Mouse (Mus musculus): ENCODE data around the gene Hcn3. TPM values are rescaled to one million over a fixed set of nuclear protein-coding genes. Genes with fewer than 3 reads are reported as not detected.

Hcn3 gene
- 0.10 TPM for polyA plus RNA-seq (2012; fragmentation: generic; extraction: Trizol)

GRCm38 (mm10) chr3:89159616-89160344 lies at the start of gene Hcn3:
TSS of gene Hcn3 (minus strand) at chr3:89160196.
- H3ac ChIP-seq (ENCODE audit: control insufficient read depth, insufficient read length): no peak within 1 kb of the TSS
- TF ChIP-seq POLR2AphosphoS2 (IDR thresholded peaks at IDR 0.05; ENCODE audit: insufficient read length, low read depth) (no peak), MYOG (IDR thresholded peaks at IDR 0.05; ENCODE audit: control insufficient read depth in 1 of 3, insufficient read depth in 1 of 3, insufficient read length in 2 of 3, low read depth in 2 of 3) (peak in 1 of 3 experiments; percentile 41), MYOD1 (IDR thresholded peaks at IDR 0.05; ENCODE audit: control insufficient read depth in 1 of 3, insufficient read length in 2 of 3, low read depth in 2 of 3) (peak in 1 of 3 experiments; percentile 2), MAX (IDR thresholded peaks at IDR 0.05; ENCODE audit: low read depth) (no peak), SRF (IDR thresholded peaks at IDR 0.05; ENCODE audit: control insufficient read depth, insufficient read length, low read depth) (no peak)
- no peaks in the 10 kb centered on the region for H3K36me3 ChIP-seq (ENCODE audit: control insufficient read depth, insufficient read depth)
- H3K4me3 ChIP-seq: no peak within 1 kb of the TSS
- H3K79me2 ChIP-seq (ENCODE audit: control insufficient read depth, insufficient read depth): no peaks in the 10 kb centered on the region
- peak within 1 kb of the TSS; percentile 56 for H3K4me2 ChIP-seq (ENCODE audit: low read depth)
- peaks cover 22% of the 10 kb centered on the region for H3K27me3 ChIP-seq (ENCODE audit: control insufficient read depth, insufficient read depth, insufficient read length)

DNA sequence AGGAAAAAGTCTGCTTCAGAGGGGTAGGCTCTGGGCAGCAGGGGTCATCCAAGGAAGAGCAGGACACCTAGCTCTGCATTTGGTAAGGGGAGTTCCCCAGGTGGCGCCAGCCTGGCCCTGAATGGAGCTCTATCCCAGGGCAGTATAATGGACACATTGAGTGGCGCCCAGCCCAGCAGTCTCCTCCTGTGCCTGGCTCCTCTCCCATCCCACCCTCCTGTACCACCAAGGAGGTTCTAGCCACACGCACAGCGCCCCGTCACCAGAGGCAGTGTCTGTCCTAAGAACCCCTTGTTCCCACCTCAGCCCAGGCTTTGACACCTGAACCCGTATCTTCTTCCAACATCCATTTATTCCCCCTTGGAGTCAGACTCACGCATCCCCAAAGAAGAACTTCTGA lies 49.7 kb upstream of the Hcn3 start:
- Histone ChIP-seq H3ac (ENCODE audit: control insufficient read depth, insufficient read length) (no peak overlapping the region), H3K4me3 (no peak overlapping the region), H3K4me2 (ENCODE audit: low read depth) (no peak overlapping the region), H3K79me2 (ENCODE audit: control insufficient read depth, insufficient read depth) (peaks cover 12% of the 10 kb centered on the region), H3K36me3 (ENCODE audit: control insufficient read depth, insufficient read depth) (peaks cover 20% of the 10 kb centered on the region), H3K27me3 (ENCODE audit: control insufficient read depth, insufficient read depth, insufficient read length) (no peaks in the 10 kb centered on the region)
- TF ChIP-seq TCF12 (IDR thresholded peaks at IDR 0.05; ENCODE audit: insufficient read depth, poor library complexity, severe bottlenecking) (no peak), POLR2A (IDR thresholded peaks at IDR 0.05; ENCODE audit: insufficient read length, low read depth) (no peak), USF1 (IDR thresholded peaks at IDR 0.05; ENCODE audit: low read depth) (no peak), SRF (IDR thresholded peaks at IDR 0.05; ENCODE audit: control insufficient read depth, insufficient read length, low read depth) (no peak), CEBPB (IDR thresholded peaks at IDR 0.05; ENCODE audit: insufficient read depth, poor library complexity, severe bottlenecking) (no peak), E2F4 (IDR thresholded peaks at IDR 0.05; ENCODE audit: insufficient read depth) (no peak), TCF3 (IDR thresholded peaks at IDR 0.05; ENCODE audit: insufficient read length, low read depth) (no peak), MYOG (IDR thresholded peaks at IDR 0.05; ENCODE audit: control insufficient read depth in 1 of 3, insufficient read depth in 1 of 3, insufficient read length in 2 of 3, low read depth in 2 of 3) (no peak), POLR2AphosphoS2 (IDR thresholded peaks at IDR 0.05; ENCODE audit: insufficient read length, low read depth) (no peak), MYOD1 (IDR thresholded peaks at IDR 0.05; ENCODE audit: control insufficient read depth in 1 of 3, insufficient read length in 2 of 3, low read depth in 2 of 3) (no peak), MAX (IDR thresholded peaks at IDR 0.05; ENCODE audit: low read depth) (no peak), REST (IDR thresholded peaks at IDR 0.05; ENCODE audit: insufficient read depth, insufficient read length) (no peak)

DNA sequence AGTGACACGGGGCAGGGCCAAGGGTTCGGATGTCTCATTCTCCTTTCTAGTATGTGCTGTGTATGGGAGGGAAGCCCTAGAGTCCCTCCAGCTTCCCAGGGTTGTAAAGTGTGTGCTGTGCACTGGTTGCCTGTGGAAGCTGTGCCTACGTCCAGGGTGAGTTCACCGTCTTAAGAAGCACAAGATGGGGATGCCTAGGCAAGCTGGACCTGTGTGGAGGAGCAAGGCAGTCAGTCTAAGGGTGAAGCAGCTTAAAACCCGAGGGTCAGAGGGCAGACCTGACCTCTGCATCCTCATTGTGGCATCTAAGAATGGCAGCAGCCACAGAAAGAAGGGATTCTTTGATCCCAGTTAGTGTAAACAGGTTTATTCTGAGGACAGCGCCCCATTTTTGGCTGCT lies 48.7 kb upstream of the Hcn3 start:
- H3K4me2 ChIP-seq (ENCODE audit: low read depth): no peak overlapping the region
- H3K36me3 ChIP-seq (ENCODE audit: control insufficient read depth, insufficient read depth): peaks cover 20% of the 10 kb centered on the region
- H3K79me2 ChIP-seq (ENCODE audit: control insufficient read depth, insufficient read depth): peaks cover 12% of the 10 kb centered on the region
- no peaks in the 10 kb centered on the region for H3K27me3 ChIP-seq (ENCODE audit: control insufficient read depth, insufficient read depth, insufficient read length)
- H3K4me3 ChIP-seq: no peak overlapping the region
- H3ac ChIP-seq (ENCODE audit: control insufficient read depth, insufficient read length): no peak overlapping the region
- TF ChIP-seq TCF3 (IDR thresholded peaks at IDR 0.05; ENCODE audit: insufficient read length, low read depth): no peak
- TF ChIP-seq MYOG (IDR thresholded peaks at IDR 0.05; ENCODE audit: control insufficient read depth in 1 of 3, insufficient read depth in 1 of 3, insufficient read length in 2 of 3, low read depth in 2 of 3): no peak
- TF ChIP-seq POLR2AphosphoS2 (IDR thresholded peaks at IDR 0.05; ENCODE audit: insufficient read length, low read depth): no peak
- TF ChIP-seq REST (IDR thresholded peaks at IDR 0.05; ENCODE audit: insufficient read depth, insufficient read length): no peak
- no peak for TF ChIP-seq TCF12 (IDR thresholded peaks at IDR 0.05; ENCODE audit: insufficient read depth, poor library complexity, severe bottlenecking)
- no peak for TF ChIP-seq MYOD1 (IDR thresholded peaks at IDR 0.05; ENCODE audit: control insufficient read depth in 1 of 3, insufficient read length in 2 of 3, low read depth in 2 of 3)
- no peak for TF ChIP-seq CEBPB (IDR thresholded peaks at IDR 0.05; ENCODE audit: insufficient read depth, poor library complexity, severe bottlenecking)

DNA sequence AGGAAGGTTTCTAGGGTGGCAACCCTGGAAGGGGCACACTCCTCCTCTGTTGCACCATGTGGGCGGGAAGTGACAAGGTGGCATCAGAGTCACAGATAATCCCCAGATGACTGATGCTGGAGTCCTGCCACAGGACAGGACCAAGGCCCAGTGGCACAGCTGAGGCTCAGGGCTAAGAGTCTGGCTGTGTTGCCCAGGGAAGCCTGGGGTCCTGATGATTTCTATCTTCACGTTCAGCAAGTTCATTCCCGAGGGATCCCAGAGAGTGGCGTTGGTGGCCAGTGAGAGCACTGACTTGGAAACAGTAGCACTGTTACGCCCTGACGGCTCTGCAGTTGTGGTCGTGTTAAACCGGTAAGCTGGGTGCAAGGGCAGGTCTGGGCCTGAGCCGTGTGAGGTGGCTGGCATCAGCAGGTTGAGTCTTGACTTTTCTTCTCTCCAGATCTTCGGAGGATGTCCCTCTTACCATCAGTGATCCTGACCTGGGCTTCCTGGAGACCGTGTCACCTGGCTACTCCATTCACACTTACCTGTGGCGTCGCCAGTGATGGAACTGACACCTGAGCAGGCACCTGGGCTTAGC lies 48.2 kb upstream of the Hcn3 start:
- H3K79me2 ChIP-seq (ENCODE audit: control insufficient read depth, insufficient read depth): peaks cover 12% of the 10 kb centered on the region
- no peak overlapping the region for H3ac ChIP-seq (ENCODE audit: control insufficient read depth, insufficient read length)
- no peaks in the 10 kb centered on the region for H3K27me3 ChIP-seq (ENCODE audit: control insufficient read depth, insufficient read depth, insufficient read length)
- peaks cover 20% of the 10 kb centered on the region for H3K36me3 ChIP-seq (ENCODE audit: control insufficient read depth, insufficient read depth)
- H3K4me2 ChIP-seq (ENCODE audit: low read depth): no peak overlapping the region
- H3K4me3 ChIP-seq: no peak overlapping the region
- TF ChIP-seq TCF12 (IDR thresholded peaks at IDR 0.05; ENCODE audit: insufficient read depth, poor library complexity, severe bottlenecking): no peak
- no peak for TF ChIP-seq CEBPB (IDR thresholded peaks at IDR 0.05; ENCODE audit: insufficient read depth, poor library complexity, severe bottlenecking)
- TF ChIP-seq POLR2AphosphoS2 (IDR thresholded peaks at IDR 0.05; ENCODE audit: insufficient read length, low read depth): no peak

GRCm38 (mm10) chr3:89206695-89207094 lies 46.7 kb upstream of the Hcn3 start:
- no peak overlapping the region for H3K4me2 ChIP-seq (ENCODE audit: low read depth)
- H3K4me3 ChIP-seq: no peak overlapping the region
- peaks cover 6% of the 10 kb centered on the region for H3K79me2 ChIP-seq (ENCODE audit: control insufficient read depth, insufficient read depth)
- H3K36me3 ChIP-seq (ENCODE audit: control insufficient read depth, insufficient read depth): peaks cover 20% of the 10 kb centered on the region
- TF ChIP-seq MYOD1 (IDR thresholded peaks at IDR 0.05; ENCODE audit: control insufficient read depth in 1 of 3, insufficient read length in 2 of 3, low read depth in 2 of 3) (no peak), E2F4 (IDR thresholded peaks at IDR 0.05; ENCODE audit: insufficient read depth) (no peak), POLR2AphosphoS2 (IDR thresholded peaks at IDR 0.05; ENCODE audit: insufficient read length, low read depth) (peak; percentile 17), REST (IDR thresholded peaks at IDR 0.05; ENCODE audit: insufficient read depth, insufficient read length) (no peak)
- H3ac ChIP-seq (ENCODE audit: control insufficient read depth, insufficient read length): no peak overlapping the region
- no peaks in the 10 kb centered on the region for H3K27me3 ChIP-seq (ENCODE audit: control insufficient read depth, insufficient read depth, insufficient read length)
